Mouse (Mus musculus): ENCODE results near the gene Lzic. TPM values are rescaled to one million over a fixed set of nuclear protein-coding genes. Genes with fewer than 3 reads are reported as not detected.

Gene Lzic
- total and polyA plus RNA-seq, 3 experiments: 25.0 to 26.2 TPM; not detected in 1

GRCm38 (mm10) chr4:149453656-149454055, 31.4 kb upstream of the Lzic start (continued):
- TF ChIP-seq GABPA (IDR thresholded peaks at IDR 0.05; ENCODE audit: low read depth, low read length) (no peak), POLR2AphosphoS2 (IDR thresholded peaks at IDR 0.05; ENCODE audit: low read length) (no peak), SMC3 (IDR thresholded peaks at IDR 0.05; ENCODE audit: low read depth, low read length) (peak; percentile 69), ETS1 (IDR thresholded peaks at IDR 0.05; ENCODE audit: low read depth, low read length) (no peak), NRF1 (IDR thresholded peaks at IDR 0.05; ENCODE audit: insufficient read depth, low read depth, low read length, poor library complexity, severe bottlenecking) (no peak), ZNF384 (IDR thresholded peaks at IDR 0.05; ENCODE audit: low read depth, low read length) (peak; percentile 39; the same call in 1 of the 2 replicates), POLR2A (IDR thresholded peaks at IDR 0.05; ENCODE audit: control insufficient read depth in 1 of 2, insufficient read depth in 1 of 2, low read depth in 1 of 2, low read length in 2 of 2, poor library complexity in 1 of 2) (no peak), ZC3H11A (IDR thresholded peaks at IDR 0.05; ENCODE audit: low read depth, low read length) (peak; percentile 25; the same call in 1 of the 2 replicates)

- Histone ChIP-seq H3K4me1 (ENCODE audit: control insufficient read depth in 1 of 2, insufficient read depth in 2 of 2, low read length in 2 of 2) (no peaks in the 10 kb centered on the region), H3K27me3 (ENCODE audit: control insufficient read depth in 1 of 2, insufficient read depth in 2 of 2, low read length in 2 of 2) (no peaks in the 10 kb centered on the region), H3K27ac (ENCODE audit: control insufficient read depth, low read depth, low read length) (no peak overlapping the region), H3K79me2 (ENCODE audit: control insufficient read depth, insufficient read depth, low read length, poor library complexity) (no peaks in the 10 kb centered on the region), H3K9ac (ENCODE audit: control insufficient read depth, low read depth, low read length, poor library complexity, severe bottlenecking) (no peak overlapping the region), H3K36me3 (ENCODE audit: control insufficient read depth in 1 of 2, insufficient read depth in 2 of 2, low read length in 2 of 2) (no peaks in the 10 kb centered on the region), H3K9me3 (replicated peaks; ENCODE audit: insufficient read depth, low read length) (no peaks in the 10 kb centered on the region), H3K4me3 (ENCODE audit: control insufficient read depth in 1 of 2, insufficient read depth in 1 of 2, low read depth in 2 of 2, low read length in 2 of 2) (no peak overlapping the region)
- no peak for TF ChIP-seq ZKSCAN1 (IDR thresholded peaks at IDR 0.05; ENCODE audit: low read depth, low read length)
- no peak for TF ChIP-seq GATA1 (IDR thresholded peaks at IDR 0.05; ENCODE audit: low read depth, low read length)
- TF ChIP-seq E2F4 (IDR thresholded peaks at IDR 0.05; ENCODE audit: borderline replicate concordance, low read depth, low read length): no peak
- no peak for TF ChIP-seq ZC3H11A (IDR thresholded peaks at IDR 0.05; ENCODE audit: low read depth, low read length)
- no peak for TF ChIP-seq SIN3A (IDR thresholded peaks at IDR 0.05; ENCODE audit: low read length)
- TF ChIP-seq RAD21 (IDR thresholded peaks at IDR 0.05; ENCODE audit: low read depth, low read length): no peak
- TF ChIP-seq MEF2A (IDR thresholded peaks at IDR 0.05; ENCODE audit: extremely low read depth, insufficient replicate concordance, low read depth, low read length, poor library complexity, severe bottlenecking): no peak
- TF ChIP-seq KAT2A (conservative IDR thresholded peaks at IDR 0.05; ENCODE audit: low read depth, low read length): no peak
- TF ChIP-seq USF2 (IDR thresholded peaks at IDR 0.05; ENCODE audit: borderline replicate concordance in 1 of 2, insufficient read depth in 1 of 2, low read depth in 1 of 2, low read length in 2 of 2): no peak
- no peak for TF ChIP-seq ELF1 (IDR thresholded peaks at IDR 0.05; ENCODE audit: low read depth, low read length)
- no peak for TF ChIP-seq MAX (IDR thresholded peaks at IDR 0.05; ENCODE audit: low read length)
- no peak for TF ChIP-seq MYB (IDR thresholded peaks at IDR 0.05; ENCODE audit: low read depth, low read length)
- TF ChIP-seq TAL1 (IDR thresholded peaks at IDR 0.05; ENCODE audit: low read length): no peak
- no peak for TF ChIP-seq NRF1 (IDR thresholded peaks at IDR 0.05; ENCODE audit: insufficient read depth, low read depth, low read length, poor library complexity, severe bottlenecking)
- no peak for TF ChIP-seq CTCF (IDR thresholded peaks at IDR 0.05 in 2 of 3, conservative IDR thresholded peaks at IDR 0.05 in 1 of 3; ENCODE audit: control insufficient read depth in 1 of 3, insufficient read depth in 1 of 3, low read depth in 2 of 3, low read length in 3 of 3, poor library complexity in 1 of 3, severe bottlenecking in 1 of 3)
- no peak for TF ChIP-seq TBP (IDR thresholded peaks at IDR 0.05; ENCODE audit: low read depth, low read length)
- TF ChIP-seq RCOR1 (IDR thresholded peaks at IDR 0.05; ENCODE audit: low read depth, low read length): no peak
- no peak for TF ChIP-seq MXI1 (IDR thresholded peaks at IDR 0.05; ENCODE audit: low read depth, low read length)
- no peak for TF ChIP-seq EP300 (IDR thresholded peaks at IDR 0.05; ENCODE audit: low read depth in 1 of 2, low read length in 2 of 2)
- DNase-seq (ENCODE audit: low read depth, low spot score): no peak
These were observed 30.8 kb upstream of the Lzic start for GRCm38 (mm10) chr4:149454263-149454662.
